Mouse (Mus musculus) MEL (cell line): ENCODE measurements around the gene Stat5a. TPM values are rescaled to one million over a fixed set of nuclear protein-coding genes. Genes with fewer than 3 reads are reported as not detected.

Experiments
- DNase-seq: peaks from one replicate; pipeline ENCODE4 v3.0.0; 2011; ENCODE audit warnings: low read depth, low spot score
- H3K27ac ChIP-seq: 2 replicates; pipeline ENCODE4 v1.5.1; 2012; ENCODE audit warnings: low read depth, mild to moderate bottlenecking, control low read depth, low read length, moderate library complexity; ENCODE audit not compliant: control insufficient read depth
- H3K27me3 ChIP-seq, 2 experiments: fragments of 150-350 bp in 1 of 2; sonication (generic) in 1 of 2; 2 replicates each; pipeline ENCODE4 v1.6.1; 2012; ENCODE audit warnings: low read length in 2 of 2, mild to moderate bottlenecking in 2 of 2, improper control_type of control experiment in 1 of 2, moderate library complexity in 1 of 2; ENCODE audit not compliant: insufficient read depth in 2 of 2, control insufficient read depth in 1 of 2
- H3K36me3 ChIP-seq, 2 experiments: 2 replicates each; pipeline ENCODE4 v1.6.1; 2012 to 2014; ENCODE audit warnings: low read length in 2 of 2, improper control_type of control experiment in 1 of 2, inconsistent platforms in 1 of 2, mild to moderate bottlenecking in 1 of 2; ENCODE audit not compliant: insufficient read depth in 2 of 2, control insufficient read depth in 1 of 2
- H3K4me1 ChIP-seq, 2 experiments: fragments of 150-350 bp in 1 of 2; sonication (generic) in 1 of 2; 2 replicates each; pipeline ENCODE4 v1.6.1; 2012; ENCODE audit warnings: low read length in 2 of 2, improper control_type of control experiment in 1 of 2, mild to moderate bottlenecking in 1 of 2; ENCODE audit not compliant: insufficient read depth in 2 of 2, control insufficient read depth in 1 of 2
- H3K4me3 ChIP-seq, 2 experiments: fragments of 150-350 bp in 1 of 2; sonication (generic) in 1 of 2; 2 replicates each; pipeline ENCODE4 v1.5.1; 2012; ENCODE audit warnings: low read depth in 2 of 2, low read length in 2 of 2, mild to moderate bottlenecking in 2 of 2, moderate library complexity in 2 of 2, control low read depth in 1 of 2, improper control_type of control experiment in 1 of 2; ENCODE audit not compliant: control insufficient read depth in 1 of 2, insufficient read depth in 1 of 2
- H3K79me2 ChIP-seq: 2 replicates; pipeline ENCODE4 v1.6.1; 2012; ENCODE audit warnings: mild to moderate bottlenecking, low read length, moderate library complexity; ENCODE audit not compliant: control insufficient read depth, poor library complexity, insufficient read depth
- H3K9ac ChIP-seq: 2 replicates; pipeline ENCODE4 v1.6.1; 2012; ENCODE audit warnings: low read depth, mild to moderate bottlenecking, control low read depth, low read length, moderate library complexity; ENCODE audit not compliant: control insufficient read depth, poor library complexity, severe bottlenecking
- H3K9me3 ChIP-seq: fragments of 150-350 bp; sonication (generic); replicated peaks from 2 replicates; pipeline ENCODE4 v1.6.1; 2012; ENCODE audit warnings: mild to moderate bottlenecking, low read length, improper control_type of control experiment, moderate library complexity; ENCODE audit not compliant: insufficient read depth
- CHD1 ChIP-seq: IDR thresholded peaks from 2 replicates; pipeline ENCODE4 v1.6.1; 2012; ENCODE audit warnings: low read depth, mild to moderate bottlenecking, inconsistent platforms, low read length, improper control_type of control experiment
- CHD2 ChIP-seq: IDR thresholded peaks from 2 replicates; pipeline ENCODE4 v1.6.1; 2011; ENCODE audit warnings: low read length, improper control_type of control experiment
- E2F4 ChIP-seq: IDR thresholded peaks from 2 replicates; pipeline ENCODE4 v1.6.1; 2011; ENCODE audit warnings: low read depth, low read length, improper control_type of control experiment, borderline replicate concordance
- EP300 ChIP-seq, 2 experiments: IDR thresholded peaks; 2 replicates each; pipeline ENCODE4 v1.6.1; 2011; ENCODE audit warnings: improper control_type of control experiment in 2 of 2, low read length in 2 of 2, low read depth in 1 of 2, mild to moderate bottlenecking in 1 of 2
- ETS1 ChIP-seq: IDR thresholded peaks from 2 replicates; pipeline ENCODE4 v1.6.1; 2012; ENCODE audit warnings: low read depth, mild to moderate bottlenecking, inconsistent platforms, low read length, improper control_type of control experiment, moderate library complexity
- GABPA ChIP-seq: IDR thresholded peaks from 2 replicates; pipeline ENCODE4 v1.6.1; 2012; ENCODE audit warnings: low read depth, mild to moderate bottlenecking, inconsistent platforms, low read length, improper control_type of control experiment, moderate library complexity
- GATA1 ChIP-seq: IDR thresholded peaks from 2 replicates; pipeline ENCODE4 v1.6.1; 2011; ENCODE audit warnings: low read depth, low read length, improper control_type of control experiment
- HCFC1 ChIP-seq: IDR thresholded peaks from 2 replicates; pipeline ENCODE4 v1.6.1; 2012; ENCODE audit warnings: low read depth, mild to moderate bottlenecking, inconsistent platforms, low read length, improper control_type of control experiment, moderate library complexity
- MAFK ChIP-seq: IDR thresholded peaks from 2 replicates; pipeline ENCODE4 v1.6.1; 2011; ENCODE audit warnings: low read depth, mild to moderate bottlenecking, low read length, improper control_type of control experiment, borderline replicate concordance
- MXI1 ChIP-seq: IDR thresholded peaks from 2 replicates; pipeline ENCODE4 v1.6.1; 2011; ENCODE audit warnings: mild to moderate bottlenecking, low read depth, low read length, improper control_type of control experiment
- MYC ChIP-seq: IDR thresholded peaks from 2 replicates; pipeline ENCODE4 v1.6.1; 2011; ENCODE audit warnings: low read depth, mild to moderate bottlenecking, low read length, improper control_type of control experiment, moderate library complexity
- POLR2AphosphoS5 ChIP-seq: IDR thresholded peaks from 2 replicates; pipeline ENCODE4 v1.6.1; 2012; ENCODE audit warnings: low read depth, borderline replicate concordance, mild to moderate bottlenecking, inconsistent platforms, low read length, moderate library complexity, mixed read lengths
- RAD21 ChIP-seq: IDR thresholded peaks from 2 replicates; pipeline ENCODE4 v1.6.1; 2011; ENCODE audit warnings: mild to moderate bottlenecking, low read depth, low read length, improper control_type of control experiment
- RCOR1 ChIP-seq: IDR thresholded peaks from 2 replicates; pipeline ENCODE4 v1.6.1; 2012; ENCODE audit warnings: low read depth, mild to moderate bottlenecking, inconsistent platforms, low read length, improper control_type of control experiment
- SMC3 ChIP-seq: IDR thresholded peaks from 2 replicates; pipeline ENCODE4 v1.6.1; 2011; ENCODE audit warnings: low read depth, low read length, improper control_type of control experiment
- TAL1 ChIP-seq: IDR thresholded peaks from 2 replicates; pipeline ENCODE4 v1.6.1; 2012; ENCODE audit warnings: mild to moderate bottlenecking, inconsistent platforms, low read length, moderate library complexity, mixed read lengths
- TBP ChIP-seq: IDR thresholded peaks from 2 replicates; pipeline ENCODE4 v1.8.0; 2011; ENCODE audit warnings: low read depth, low read length, improper control_type of control experiment
- TCF12 ChIP-seq: IDR thresholded peaks from 2 replicates; pipeline ENCODE4 v1.6.1; 2014; ENCODE audit warnings: low read depth, mild to moderate bottlenecking, inconsistent platforms, low read length, improper control_type of control experiment, moderate library complexity
- ZC3H11A ChIP-seq: IDR thresholded peaks from 2 replicates; pipeline ENCODE4 v1.6.1; 2012; ENCODE audit warnings: low read depth, mild to moderate bottlenecking, inconsistent platforms, low read length, improper control_type of control experiment
- ZKSCAN1 ChIP-seq: IDR thresholded peaks from 2 replicates; pipeline ENCODE4 v1.6.1; 2012; ENCODE audit warnings: low read depth, mild to moderate bottlenecking, inconsistent platforms, low read length, improper control_type of control experiment, moderate library complexity
- ZMIZ1 ChIP-seq: IDR thresholded peaks from 2 replicates; pipeline ENCODE4 v1.6.1; 2012; ENCODE audit warnings: low read depth, mild to moderate bottlenecking, inconsistent platforms, low read length, improper control_type of control experiment, moderate library complexity
- polyA plus RNA-seq, 2 experiments: library from polyadenylated mRNA; stranded (reverse) in 1 of 2; unstranded in 1 of 2; fragments of >175 nt in 1 of 2; fragments of >200 nt in 1 of 2; gene quantifications; 2 replicates each; pipeline versions ENCODE4 v1.2.1 to v1.2.4; 2012; ENCODE audit warnings: low replicate concordance in 2 of 2, low read depth in 1 of 2; ENCODE audit not compliant: insufficient read length in 2 of 2, insufficient read depth in 1 of 2, missing spikeins in 1 of 2
- total RNA-seq: library from RNA; depleted of rRNA; stranded (reverse); fragments of 300-350 nt; gene quantifications from 2 replicates; pipeline ENCODE4 v1.2.3, GENCODE M21; 2012

Stat5a gene
- total and polyA plus RNA-seq, 3 experiments: 54.2 to 86.8 TPM; not detected in 1

DNA sequence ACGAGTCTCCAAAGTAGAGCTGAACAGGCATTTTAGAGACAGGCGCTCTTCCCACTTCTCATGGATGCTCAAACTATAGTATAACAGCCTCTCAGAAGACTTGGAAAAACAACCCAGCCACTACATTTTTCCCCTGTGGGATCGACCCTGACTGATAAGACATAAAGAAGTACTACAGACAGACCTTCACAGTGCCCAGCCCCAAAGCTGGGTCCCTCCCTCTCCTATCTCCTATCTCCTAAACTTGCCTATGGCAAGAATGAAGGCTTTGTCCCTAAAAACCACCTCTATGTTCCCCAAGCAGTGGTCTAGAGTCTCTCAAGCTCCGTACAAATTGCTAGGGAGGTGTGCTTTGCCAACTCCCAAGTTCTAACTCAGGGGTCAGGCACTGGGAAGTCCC, 47.7 kb downstream of the Stat5a start:
- no peaks in the 10 kb centered on the region for H3K79me2 ChIP-seq
- H3K9ac ChIP-seq: no peak overlapping the region
- no peaks in the 10 kb centered on the region for H3K9me3 ChIP-seq
- TF ChIP-seq TCF12 (no peak), ZC3H11A (0 out of 2 replicates have a peak, but pooled peaks have one; percentile 1), EP300 (IDR thresholded peaks at IDR 0.05; ENCODE audit: low read depth in 1 of 2, low read length in 2 of 2) (0 out of 4 replicates have a peak, but pooled peaks of 1 of the 2 experiments have one; percentile 11)
- H3K27ac ChIP-seq: peak overlapping the region; percentile 18; the same call in 1 of the 2 replicates
- peaks cover 10 to 20% of the 10 kb centered on the region in 2 experiments for H3K36me3 ChIP-seq
- H3K4me3 ChIP-seq: no peak overlapping the region
- H3K27me3 ChIP-seq: no peaks in the 10 kb centered on the region
- no peak for DNase-seq
- H3K4me1 ChIP-seq: peaks cover 17 to 23% of the 10 kb centered on the region in 2 experiments

DNA sequence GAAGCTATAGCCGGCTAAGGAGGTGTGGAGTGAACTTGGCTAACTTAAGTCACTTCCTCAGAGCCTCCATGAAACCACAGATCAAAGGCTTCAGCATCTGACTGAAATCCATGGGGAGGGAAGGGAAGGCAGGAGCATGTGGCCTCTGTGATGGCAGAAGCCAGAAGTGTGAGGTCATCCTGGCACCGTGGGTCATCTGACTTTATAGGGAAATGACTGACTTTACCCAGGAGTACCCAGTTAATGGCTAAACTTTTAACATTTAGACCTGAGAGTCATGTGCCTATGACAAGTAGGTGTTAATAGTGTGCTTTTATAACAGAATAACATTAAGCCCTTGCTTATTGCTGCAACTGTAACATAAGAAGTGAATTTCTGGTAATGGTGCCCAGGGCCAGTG, 49.0 kb downstream of the Stat5a start:
- no peak for DNase-seq
- Histone ChIP-seq H3K36me3 (peaks cover 5 to 20% of the 10 kb centered on the region in 2 experiments; a peak in 3 of 4 replicates), H3K9ac (no peak overlapping the region), H3K27ac (no peak overlapping the region), H3K9me3 (no peaks in the 10 kb centered on the region), H3K4me1 (peaks cover 17 to 23% of the 10 kb centered on the region in 2 experiments), H3K27me3 (no peaks in the 10 kb centered on the region), H3K4me3 (no peak overlapping the region), H3K79me2 (no peaks in the 10 kb centered on the region)
- TF ChIP-seq MAFK (no peak), E2F4 (no peak), MXI1 (no peak), GATA1 (no peak), RCOR1 (no peak), RAD21 (no peak), POLR2AphosphoS5 (no peak), CHD1 (no peak), ZKSCAN1 (no peak), SMC3 (no peak), TAL1 (no peak), ETS1 (no peak)

DNA sequence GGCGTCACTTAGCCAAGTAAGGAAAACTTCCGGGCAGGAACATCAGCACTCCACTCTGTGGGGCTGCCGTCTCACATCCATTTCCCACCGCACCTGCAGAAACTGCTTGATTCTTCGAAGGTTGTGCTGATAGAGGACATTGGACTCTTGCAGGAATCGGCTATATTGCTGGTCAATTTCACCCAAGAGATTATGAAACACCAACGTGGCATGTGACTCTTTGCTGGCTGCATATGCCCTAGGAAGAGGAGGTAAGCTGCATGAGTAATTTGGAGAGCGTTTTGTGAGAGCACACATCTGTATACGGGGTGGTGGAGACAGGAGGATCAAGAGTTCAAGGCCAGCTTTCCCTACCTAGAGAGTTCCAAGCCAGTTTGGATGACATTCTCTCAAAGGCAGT, 49.4 kb downstream of the Stat5a start:
- H3K4me1 ChIP-seq: peaks cover 17 to 23% of the 10 kb centered on the region in 2 experiments
- TF ChIP-seq ZMIZ1 (no peak), TAL1 (no peak), MXI1 (no peak), RCOR1 (no peak), CHD2 (no peak), ETS1 (no peak), HCFC1 (no peak), MYC (no peak), GABPA (no peak), TBP (no peak), SMC3 (no peak)
- DNase-seq: no peak
- no peaks in the 10 kb centered on the region for H3K9me3 ChIP-seq
- no peaks in the 10 kb centered on the region for H3K79me2 ChIP-seq
- H3K4me3 ChIP-seq: no peak overlapping the region
- H3K27me3 ChIP-seq: no peaks in the 10 kb centered on the region
- H3K9ac ChIP-seq: no peak overlapping the region
- peaks cover 5 to 20% of the 10 kb centered on the region in 2 experiments; a peak in 3 of 4 replicates for H3K36me3 ChIP-seq
- H3K27ac ChIP-seq: no peak overlapping the region
